Mouse (Mus musculus): Measurements from ENCODE around the gene Srprb. TPM values are rescaled to one million over a fixed set of nuclear protein-coding genes. Genes with fewer than 3 reads are reported as not detected.

Srprb gene
- polyA plus RNA-seq, 1 experiment from 2014 or later, result 50.3 TPM

DNA sequence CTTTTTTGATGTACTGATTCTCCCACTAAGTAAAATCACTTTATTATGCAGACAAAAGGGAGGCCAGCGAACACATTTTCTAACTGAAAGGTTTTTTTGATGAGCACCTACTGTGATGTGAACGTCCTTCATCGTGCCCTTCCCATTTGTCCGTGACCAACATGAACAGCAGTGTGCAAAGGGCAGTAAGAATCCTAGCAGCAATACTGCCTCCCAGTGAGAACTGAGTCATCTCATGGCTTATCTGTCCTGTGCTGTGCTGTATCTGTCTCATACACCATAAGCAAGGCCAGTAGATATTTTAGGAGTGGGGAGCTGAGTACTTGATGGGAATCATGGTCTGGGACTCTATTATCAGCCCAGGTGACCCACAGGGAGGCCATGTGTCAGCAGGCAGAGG, 13.5 kb downstream of the Srprb start:
- no peak overlapping the region for H3K9ac ChIP-seq
- H3K4me2 ChIP-seq, result no peak overlapping the region
- no peaks in the 10 kb centered on the region for H3K27me3 ChIP-seq
- no peaks in the 10 kb centered on the region for H3K4me1 ChIP-seq
- H3K36me3 ChIP-seq (replicated peaks), result peaks cover 63% of the 10 kb centered on the region
- ATAC-seq (ENCODE audit: low FRiP score), result no peak
- no peak overlapping the region for H3K27ac ChIP-seq
- no peak overlapping the region for H3K4me3 ChIP-seq (replicated peaks)
- WGBS, result 89% methylated on average over 4 of the region's 4 CpGs
- H3K9me3 ChIP-seq, result no peaks in the 10 kb centered on the region

GRCm38 (mm10) chr9:103186747-103187146, 15.2 kb downstream of the Srprb start:
- ATAC-seq (ENCODE audit: low FRiP score), result 0 out of 2 replicates have a peak, but pooled peaks have one; percentile 12
- Histone ChIP-seq H3K27ac (no peak overlapping the region), H3K36me3 (replicated peaks) (peaks cover 51% of the 10 kb centered on the region), H3K27me3 (no peaks in the 10 kb centered on the region), H3K9me3 (no peaks in the 10 kb centered on the region), H3K9ac (no peak overlapping the region), H3K4me1 (no peaks in the 10 kb centered on the region), H3K4me2 (no peak overlapping the region), H3K4me3 (replicated peaks) (no peak overlapping the region)
- WGBS, result 79% methylated on average over 9 of the region's 9 CpGs

- no peak for ATAC-seq (ENCODE audit: low FRiP score)
- H3K9ac ChIP-seq, result no peak overlapping the region
- peaks cover 44% of the 10 kb centered on the region for H3K36me3 ChIP-seq (replicated peaks)
- H3K4me1 ChIP-seq, result peaks cover 3% of the 10 kb centered on the region
- 95% methylated on average over 8 of the region's 8 CpGs for whole genome bisulfite sequencing
- no peak overlapping the region for H3K4me3 ChIP-seq (replicated peaks)
- H3K27me3 ChIP-seq, result no peaks in the 10 kb centered on the region
- H3K27ac ChIP-seq, result no peak overlapping the region
- no peaks in the 10 kb centered on the region for H3K9me3 ChIP-seq
- H3K4me2 ChIP-seq, result no peak overlapping the region
Measured at GRCm38 (mm10) chr9:103185946-103186345, 16.0 kb downstream of the Srprb start.

DNA sequence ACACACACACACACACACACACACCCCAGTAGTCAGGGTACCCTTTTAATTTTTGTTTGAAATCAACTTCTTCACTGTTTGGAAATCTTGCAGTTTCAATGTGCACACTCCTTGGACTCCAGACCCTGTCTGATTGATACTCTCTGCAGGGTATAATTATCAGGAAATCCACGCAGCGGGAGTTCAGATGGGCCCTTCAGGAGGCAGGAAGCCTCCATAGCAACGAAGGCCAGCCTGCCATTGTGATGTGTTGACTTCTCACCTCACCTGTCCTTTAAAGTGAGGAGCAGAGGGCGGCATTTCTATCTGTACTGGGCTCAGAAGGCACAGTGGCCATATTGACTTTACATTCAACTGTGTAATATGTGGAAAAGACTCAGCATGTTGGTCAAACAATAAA, 17.1 kb downstream of the Srprb start:
- Histone ChIP-seq H3K4me1 (peaks cover 12% of the 10 kb centered on the region), H3K4me2 (no peak overlapping the region), H3K9me3 (no peaks in the 10 kb centered on the region), H3K27ac (no peak overlapping the region), H3K27me3 (no peaks in the 10 kb centered on the region), H3K36me3 (replicated peaks) (peaks cover 33% of the 10 kb centered on the region), H3K4me3 (replicated peaks) (no peak overlapping the region), H3K9ac (no peak overlapping the region)
- 67% methylated on average over 4 of the region's 4 CpGs for WGBS
- ATAC-seq (ENCODE audit: low FRiP score), result no peak

DNA sequence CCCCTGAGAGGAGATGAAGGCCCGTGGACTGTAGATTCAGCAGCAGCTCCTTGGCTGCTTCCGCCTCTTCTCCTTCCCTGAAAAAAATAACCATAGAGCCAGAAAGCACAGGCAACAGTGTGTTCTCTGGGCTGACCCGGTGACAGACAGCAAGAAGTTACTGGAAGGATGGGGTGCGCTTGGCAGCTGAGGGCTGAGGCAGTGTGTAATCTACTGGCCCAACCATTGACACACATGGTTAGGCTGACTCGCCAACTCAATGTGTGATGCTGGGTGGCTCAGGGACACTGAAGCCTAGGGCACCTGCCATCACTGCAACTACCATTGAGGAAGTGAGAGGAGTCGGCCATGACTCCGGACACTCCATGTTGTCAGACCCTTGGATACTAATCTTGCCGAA, 20.1 kb downstream of the Srprb start:
- Histone ChIP-seq H3K4me1 (peaks cover 12% of the 10 kb centered on the region), H3K9me3 (no peaks in the 10 kb centered on the region), H3K27me3 (no peaks in the 10 kb centered on the region), H3K4me2 (no peak overlapping the region), H3K4me3 (replicated peaks) (no peak overlapping the region), H3K36me3 (replicated peaks) (peaks cover 19% of the 10 kb centered on the region; the same call in 1 of the 2 replicates), H3K27ac (no peak overlapping the region), H3K9ac (no peak overlapping the region)
- WGBS, result 87% methylated on average over 8 of the region's 8 CpGs
- ATAC-seq (ENCODE audit: low FRiP score), result no peak; the same call in 1 of the 2 replicates

GRCm38 (mm10) chr9:103180807-103181565, 21.0 kb downstream of the Srprb start:
- Histone ChIP-seq H3K27ac (peak overlapping the region; percentile 61; the same call in 1 of the 2 replicates), H3K27me3 (no peaks in the 10 kb centered on the region), H3K4me2 (peak overlapping the region; percentile 59), H3K4me3 (replicated peaks) (peak overlapping the region; percentile 35), H3K4me1 (peaks cover 12% of the 10 kb centered on the region), H3K9me3 (no peaks in the 10 kb centered on the region), H3K9ac (peak overlapping the region; percentile 54), H3K36me3 (replicated peaks) (peaks cover 15% of the 10 kb centered on the region; the same call in 1 of the 2 replicates)
- peak; percentile 88 for ATAC-seq (ENCODE audit: low FRiP score)
- WGBS, result 5% methylated on average over 20 of the region's 20 CpGs

DNA sequence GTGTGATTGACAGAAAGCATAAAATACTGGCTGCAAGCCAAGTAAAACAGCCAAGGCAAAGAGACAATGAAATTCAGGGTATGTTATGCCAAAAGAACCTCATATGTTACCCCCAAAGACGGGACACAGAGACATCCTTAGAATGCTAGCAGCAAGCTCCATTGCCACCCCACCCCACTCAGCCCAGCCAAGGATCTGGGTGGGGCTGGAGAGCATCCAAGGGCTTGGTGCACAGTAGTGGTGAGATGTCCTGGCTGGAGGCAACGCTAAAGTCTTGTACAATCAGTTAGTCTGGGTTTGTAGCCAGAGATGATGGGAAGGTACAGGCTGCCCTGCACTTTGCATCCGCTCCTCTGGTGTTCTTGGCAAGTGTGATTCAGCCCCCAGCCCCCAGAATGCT, 21.6 kb downstream of the Srprb start:
- WGBS, result 84% methylated on average over 3 of the region's 3 CpGs
- Histone ChIP-seq H3K9me3 (no peaks in the 10 kb centered on the region), H3K4me3 (replicated peaks) (peak overlapping the region; percentile 35), H3K4me1 (peaks cover 12% of the 10 kb centered on the region), H3K27ac (peak overlapping the region; percentile 61), H3K4me2 (peak overlapping the region; percentile 59), H3K27me3 (no peaks in the 10 kb centered on the region), H3K9ac (peak overlapping the region; percentile 54; the same call in 1 of the 2 replicates), H3K36me3 (replicated peaks) (peaks cover 15% of the 10 kb centered on the region; the same call in 1 of the 2 replicates)
- no peak for ATAC-seq (ENCODE audit: low FRiP score)

DNA sequence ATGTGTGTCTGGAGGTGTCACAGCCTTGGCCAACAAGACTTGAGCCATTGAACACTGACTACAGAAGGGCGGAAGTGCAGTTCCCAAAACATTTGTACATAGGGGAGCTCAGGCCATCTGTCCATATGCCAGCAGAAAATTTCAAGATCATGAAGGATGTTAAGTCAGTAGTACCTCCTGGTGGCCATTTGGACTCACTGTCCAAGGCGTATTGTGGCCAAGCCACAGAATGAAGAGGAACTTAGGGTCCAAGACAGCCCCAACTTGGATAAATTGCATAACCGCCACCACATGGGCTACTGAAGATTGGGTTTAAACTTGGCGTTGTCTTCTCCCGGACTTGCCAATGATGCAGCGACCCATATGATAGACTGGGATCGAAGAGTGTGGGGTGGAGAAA, 26.2 kb downstream of the Srprb start:
- WGBS, result 92% methylated on average over 7 of the region's 7 CpGs

GRCm38 (mm10) chr9:103174771-103175519, 27.0 kb downstream of the Srprb start:
- 61% methylated on average over 6 of the region's 6 CpGs for WGBS
- Histone ChIP-seq H3K4me2 (no peak overlapping the region), H3K27me3 (no peaks in the 10 kb centered on the region), H3K9me3 (no peaks in the 10 kb centered on the region), H3K27ac (no peak overlapping the region), H3K36me3 (replicated peaks) (peaks cover 18% of the 10 kb centered on the region; the same call in 1 of the 2 replicates), H3K9ac (no peak overlapping the region), H3K4me1 (no peaks in the 10 kb centered on the region), H3K4me3 (replicated peaks) (no peak overlapping the region)
- no peak for ATAC-seq (ENCODE audit: low FRiP score)

More for the DNA sequence above, 26.2 kb downstream of the Srprb start:
- H3K27me3 ChIP-seq, result no peaks in the 10 kb centered on the region
- peaks cover 16% of the 10 kb centered on the region; the same call in 1 of the 2 replicates for H3K36me3 ChIP-seq (replicated peaks)
- H3K27ac ChIP-seq, result no peak overlapping the region
- H3K4me2 ChIP-seq, result no peak overlapping the region
- H3K9me3 ChIP-seq, result no peaks in the 10 kb centered on the region
- no peak overlapping the region for H3K9ac ChIP-seq
- peaks cover 7% of the 10 kb centered on the region for H3K4me1 ChIP-seq
- no peak overlapping the region for H3K4me3 ChIP-seq (replicated peaks)
- no peak for ATAC-seq (ENCODE audit: low FRiP score)

DNA sequence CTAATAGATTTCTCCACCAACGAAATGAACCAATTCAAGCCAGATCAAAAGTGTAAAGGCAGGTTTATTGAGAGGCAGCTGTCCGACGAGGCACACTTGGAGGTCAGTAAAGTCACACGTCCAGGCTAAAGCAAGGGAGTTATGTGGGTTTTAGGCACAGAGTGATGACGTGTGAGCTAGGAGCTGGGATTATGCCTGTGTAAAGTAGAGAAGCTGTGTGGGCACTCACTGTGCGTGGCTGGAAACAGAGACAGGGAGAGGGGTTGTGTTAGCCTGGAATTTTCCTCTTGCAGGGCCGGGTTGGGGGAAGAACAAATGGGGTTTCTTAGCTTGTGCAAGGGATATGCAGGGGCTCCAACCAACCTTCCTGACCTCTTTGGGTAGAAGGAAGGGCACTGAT, 33.2 kb downstream of the Srprb start:
- Histone ChIP-seq H3K4me2 (no peak overlapping the region), H3K4me3 (replicated peaks) (no peak overlapping the region), H3K27ac (no peak overlapping the region), H3K9me3 (no peaks in the 10 kb centered on the region), H3K9ac (no peak overlapping the region), H3K36me3 (replicated peaks) (peaks cover 38% of the 10 kb centered on the region), H3K27me3 (no peaks in the 10 kb centered on the region), H3K4me1 (no peaks in the 10 kb centered on the region)
- no peak for ATAC-seq (ENCODE audit: low FRiP score)
- 84% methylated on average over 7 of the region's 7 CpGs for WGBS

- 84% methylated on average over 6 of the region's 6 CpGs for WGBS
- peaks cover 46% of the 10 kb centered on the region for H3K36me3 ChIP-seq (replicated peaks)
- no peak for ATAC-seq (ENCODE audit: low FRiP score)
Measured at GRCm38 (mm10) chr9:103168046-103168445, 33.9 kb downstream of the Srprb start.

DNA sequence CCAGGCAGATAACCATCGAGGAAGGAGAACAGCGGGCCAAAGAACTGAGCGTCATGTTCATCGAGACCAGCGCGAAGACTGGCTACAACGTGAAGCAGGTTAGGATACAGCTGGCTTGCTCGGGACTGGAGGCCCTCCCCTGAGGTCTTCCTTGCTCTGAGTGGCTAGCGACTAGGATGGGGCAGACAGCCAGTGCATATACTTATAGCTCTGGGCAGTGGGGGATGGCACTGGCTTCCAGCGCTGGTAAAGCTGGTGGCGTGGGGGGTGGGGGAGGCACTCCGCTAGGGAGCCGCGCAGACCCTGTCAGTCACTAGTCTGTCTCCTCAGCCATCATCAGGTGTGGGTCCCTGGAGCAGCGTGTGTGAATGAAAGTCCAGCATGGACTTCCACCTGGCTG, 38.1 kb downstream of the Srprb start:
- ATAC-seq (ENCODE audit: low FRiP score), result no peak
- Histone ChIP-seq H3K27ac (no peak overlapping the region), H3K4me2 (no peak overlapping the region), H3K4me3 (replicated peaks) (no peak overlapping the region), H3K27me3 (no peaks in the 10 kb centered on the region), H3K4me1 (no peaks in the 10 kb centered on the region; the same call in 1 of the 2 replicates), H3K9ac (no peak overlapping the region), H3K36me3 (replicated peaks) (peaks cover 73% of the 10 kb centered on the region), H3K9me3 (no peaks in the 10 kb centered on the region)
- 74% methylated on average over 15 of the region's 15 CpGs for WGBS

More at GRCm38 (mm10) chr9:103168046-103168445, 33.9 kb downstream of the Srprb start:
- H3K4me3 ChIP-seq (replicated peaks), result no peak overlapping the region
- H3K4me1 ChIP-seq, result no peaks in the 10 kb centered on the region
- H3K4me2 ChIP-seq, result no peak overlapping the region
- no peak overlapping the region for H3K27ac ChIP-seq
- no peak overlapping the region for H3K9ac ChIP-seq
- H3K9me3 ChIP-seq, result no peaks in the 10 kb centered on the region
- no peaks in the 10 kb centered on the region for H3K27me3 ChIP-seq

Data from forebrain, embryonic 12.5 days (tissue).